Mouse (Mus musculus) c-Kit-positive CD71-negative TER-119-negative erythroid progenitor cells, embryonic 14.5 days (primary cell): ENCODE data around the gene Rhou.

Experiments
- DNase-seq: peaks from one replicate; pipeline ENCODE4 v3.0.0-alpha.2; 2013; ENCODE audit warnings: low read depth

The Rhou gene

GRCm38 (mm10) chr8:123649483-123649882 is 4.2 kb upstream of the Rhou start:
- no peak for DNase-seq

GRCm38 (mm10) chr8:123651390-123652098 is 2.2 kb upstream of the Rhou start:
- no peak for DNase-seq

GRCm38 (mm10) chr8:123652641-123653040 is 1.1 kb upstream of the Rhou start:
- no peak for DNase-seq

GRCm38 (mm10) chr8:123653994-123654569 is 353 bp downstream of the Rhou start:
- DNase-seq, result no peak

- DNase-seq, result no peak
These were observed 1.0 kb downstream of the Rhou start for GRCm38 (mm10) chr8:123654763-123655162.

GRCm38 (mm10) chr8:123655351-123655779 is 1.6 kb downstream of the Rhou start:
- no peak for DNase-seq

- DNase-seq, result no peak
These were observed 4.1 kb downstream of the Rhou start for GRCm38 (mm10) chr8:123657826-123658225.

GRCm38 (mm10) chr8:123659469-123660057 is 5.8 kb downstream of the Rhou start:
- DNase-seq, result no peak

- no peak for DNase-seq
These were observed 7.8 kb downstream of the Rhou start for GRCm38 (mm10) chr8:123661515-123661914.

GRCm38 (mm10) chr8:123665580-123665979 is 11.9 kb downstream of the Rhou start:
- no peak for DNase-seq

- DNase-seq, result no peak
These were observed 13.1 kb downstream of the Rhou start for GRCm38 (mm10) chr8:123666832-123667231.

GRCm38 (mm10) chr8:123668681-123669080 is 15.0 kb downstream of the Rhou start:
- no peak for DNase-seq

- no peak for DNase-seq
These were observed 17.0 kb downstream of the Rhou start for GRCm38 (mm10) chr8:123670766-123671165.

- DNase-seq, result no peak
These were observed 17.7 kb downstream of the Rhou start for GRCm38 (mm10) chr8:123671454-123671853.

- no peak for DNase-seq
These were observed 18.9 kb downstream of the Rhou start for GRCm38 (mm10) chr8:123672648-123673047.

GRCm38 (mm10) chr8:123675611-123676010 is 21.9 kb downstream of the Rhou start:
- DNase-seq, result no peak

GRCm38 (mm10) chr8:123678390-123678789 is 24.7 kb downstream of the Rhou start:
- no peak for DNase-seq

GRCm38 (mm10) chr8:123682073-123682761 is 28.5 kb downstream of the Rhou start:
- peak; percentile 19 for DNase-seq

- no peak for DNase-seq
These were observed 29.6 kb downstream of the Rhou start for GRCm38 (mm10) chr8:123683321-123683720.

- no peak for DNase-seq
These were observed 31.1 kb downstream of the Rhou start for GRCm38 (mm10) chr8:123684806-123685205.

- DNase-seq, result no peak
These were observed 31.7 kb downstream of the Rhou start for GRCm38 (mm10) chr8:123685477-123685876.

GRCm38 (mm10) chr8:123687826-123688225 is 34.1 kb downstream of the Rhou start:
- DNase-seq, result no peak
